Comparison of ENCODE assay signal across 17 mouse cellular contexts in the genomic region with DNA sequence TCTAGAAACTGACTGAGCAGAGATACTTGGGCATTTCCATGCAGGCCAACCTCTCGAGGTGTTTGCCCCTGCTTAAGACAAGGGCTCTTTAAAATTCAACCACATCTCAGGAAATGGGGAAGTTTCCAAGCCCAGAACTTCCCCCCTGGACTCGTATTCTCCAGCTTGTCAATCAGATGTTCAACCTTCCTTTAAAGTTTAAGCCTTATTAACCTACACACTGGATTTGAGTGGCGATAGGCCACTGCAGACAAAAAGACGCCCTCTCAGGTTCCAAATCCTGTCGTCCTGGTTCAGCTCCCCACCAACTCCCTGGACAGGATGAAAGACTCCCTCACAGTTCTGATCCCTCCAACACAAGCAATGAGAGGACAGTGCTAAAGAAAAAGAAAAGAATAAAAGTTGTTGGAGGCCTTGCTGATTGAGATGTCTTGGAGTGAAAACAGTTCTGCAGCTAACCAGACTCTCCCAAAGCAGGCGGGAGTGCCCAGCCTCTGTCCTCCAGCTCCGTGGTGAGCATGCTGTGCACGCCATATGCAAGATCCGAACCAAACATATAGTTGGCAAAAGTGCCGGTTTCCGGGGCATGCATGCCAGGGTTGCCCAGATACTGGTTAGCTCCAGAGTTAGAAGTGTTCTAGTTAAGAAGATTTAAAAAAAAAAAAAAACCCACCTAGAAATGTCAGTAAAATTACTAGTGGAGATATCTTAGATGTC.
DNase-seq lines count a peak whose midpoint lies in the region; ATAC-seq and TF ChIP-seq lines count a peak whose summit lies in the region.
"Had no signal": no experiment of that assay in that cellular context is flagged by ENCODE, and none has a peak within 500 bp of the region (broad histone marks: within the 10 kb centered on the region; RNA-seq: fewer than 3 reads in every experiment).

No protein-coding gene starts in this region.

- TF ChIP-seq CTCF in forebrain, postnatal 0 days (IDR thresholded peaks at IDR 0.05; ENCODE audit: low read depth): no peak

- no peak overlapping the region for H3K4me2 ChIP-seq in lung, embryonic 15.5 days
- no peak overlapping the region for H3K4me2 ChIP-seq in forebrain, postnatal 0 days (ENCODE audit: low read depth)
- no peak overlapping the region for H3K4me2 ChIP-seq in midbrain, embryonic 16.5 days (ENCODE audit: low read length)
- H3K4me2 ChIP-seq: embryonic facial prominence, embryonic 12.5 days; stomach, embryonic 15.5 days had no signal

- no peak for ATAC-seq in lung, embryonic 15.5 days (ENCODE audit: borderline replicate concordance, extremely low read depth, low FRiP score, low TSS enrichment)
- peak; percentile 81 for ATAC-seq in forebrain, postnatal 0 days
- peak; percentile 60 for ATAC-seq in midbrain, embryonic 16.5 days

- H3K4me3 ChIP-seq in lung, embryonic 15.5 days: no peak overlapping the region
- H3K4me3 ChIP-seq in forebrain, postnatal 0 days (ENCODE audit: low read depth, low read length): no peak overlapping the region
- no peak overlapping the region for H3K4me3 ChIP-seq in midbrain, embryonic 16.5 days (ENCODE audit: low read depth, low read length)
- H3K4me3 ChIP-seq: embryonic facial prominence, embryonic 12.5 days; stomach, embryonic 15.5 days had no signal

- no peaks in the 10 kb centered on the region for H3K36me3 ChIP-seq in lung, embryonic 15.5 days
- no peaks in the 10 kb centered on the region for H3K36me3 ChIP-seq in forebrain, postnatal 0 days (ENCODE audit: insufficient read depth)
- H3K36me3 ChIP-seq in midbrain, embryonic 16.5 days (ENCODE audit: control insufficient read depth, insufficient read depth, low read length): no peaks in the 10 kb centered on the region
- H3K36me3 ChIP-seq: embryonic facial prominence, embryonic 12.5 days; G1E; stomach, embryonic 15.5 days had no signal

- WGBS in lung, embryonic 15.5 days: 59% methylated on average over 11 of the region's 11 CpGs
- 21% methylated on average over 11 of the region's 11 CpGs for WGBS in forebrain, postnatal 0 days
- 19% methylated on average over 11 of the region's 11 CpGs for WGBS in midbrain, embryonic 16.5 days

- H3K4me1 ChIP-seq in lung, embryonic 15.5 days: peaks cover 11% of the 10 kb centered on the region
- no peaks in the 10 kb centered on the region for H3K4me1 ChIP-seq in forebrain, postnatal 0 days (ENCODE audit: insufficient read depth)
- no peaks in the 10 kb centered on the region for H3K4me1 ChIP-seq in midbrain, embryonic 16.5 days (ENCODE audit: control insufficient read depth, insufficient read depth, low read length)
- H3K4me1 ChIP-seq: embryonic facial prominence, embryonic 12.5 days; stomach, embryonic 15.5 days had no signal

- H3K27me3 ChIP-seq in lung, embryonic 15.5 days: no peaks in the 10 kb centered on the region
- H3K27me3 ChIP-seq in forebrain, postnatal 0 days (ENCODE audit: insufficient read depth, low read length): no peaks in the 10 kb centered on the region
- H3K27me3 ChIP-seq in midbrain, embryonic 16.5 days (ENCODE audit: control insufficient read depth, insufficient read depth, low read depth, low read length): no peaks in the 10 kb centered on the region
- H3K27me3 ChIP-seq: embryonic facial prominence, embryonic 12.5 days; stomach, embryonic 15.5 days had no signal

- H3K27ac ChIP-seq in lung, embryonic 15.5 days: peak overlapping the region; percentile 56
- no peak overlapping the region for H3K27ac ChIP-seq in forebrain, postnatal 0 days (ENCODE audit: low read depth, low read length)
- no peak overlapping the region for H3K27ac ChIP-seq in midbrain, embryonic 16.5 days (ENCODE audit: low read length)
- H3K27ac ChIP-seq: embryonic facial prominence, embryonic 12.5 days; liver, embryonic 14.5 days; stomach, embryonic 15.5 days had no signal

- no peaks in the 10 kb centered on the region for H3K9me3 ChIP-seq in lung, embryonic 15.5 days
- no peaks in the 10 kb centered on the region for H3K9me3 ChIP-seq in forebrain, postnatal 0 days (ENCODE audit: low read length)
- no peaks in the 10 kb centered on the region for H3K9me3 ChIP-seq in midbrain, embryonic 16.5 days (replicated peaks; ENCODE audit: control insufficient read depth, low read length, poor library complexity, severe bottlenecking)
- H3K9me3 ChIP-seq: embryonic facial prominence, embryonic 12.5 days; stomach, embryonic 15.5 days had no signal

- no peak overlapping the region for H3K9ac ChIP-seq in lung, embryonic 15.5 days
- no peak overlapping the region for H3K9ac ChIP-seq in forebrain, postnatal 0 days
- no peak overlapping the region for H3K9ac ChIP-seq in midbrain, embryonic 16.5 days (ENCODE audit: low read depth, low read length)
- H3K9ac ChIP-seq: embryonic facial prominence, embryonic 12.5 days; liver, embryonic 14.5 days; stomach, embryonic 15.5 days had no signal

- DNase-seq in cerebellum, postnatal 36 days: peak; percentile 20
- DNase-seq in cerebellum, adult 8-10 months: no peak
- no peak for DNase-seq in lung, postnatal 4 days
- DNase-seq in forebrain, postnatal 0 days: peak; percentile 61
- no peak for DNase-seq in gastrocnemius, adult 8-10 months (ENCODE audit: low spot score in 2 of 2)
- DNase-seq in thymus, postnatal 25 days: no peak
- DNase-seq: B cell, adult 2 months; heart, adult 18-20 months; heart, postnatal 4 days; kidney, postnatal 4 days; thymus, postnatal 36 days had no signal

Comparison
In these comparisons a context has a peak if more than half of its experiments do, and no peak if none do; other contexts are left out.
1. DNase-seq: peak in cerebellum, postnatal 36 days (2 of 2) and forebrain, postnatal 0 days (single experiment); none in cerebellum, adult 8-10 months (single experiment), lung, postnatal 4 days (0 of 2), gastrocnemius, adult 8-10 months (0 of 2) and thymus, postnatal 25 days (single experiment).